Mouse (Mus musculus) heart, adult 8-10 months (tissue): ENCODE data around the gene Ndufa7. TPM values are rescaled to one million over a fixed set of nuclear protein-coding genes. Genes with fewer than 3 reads are reported as not detected.

ENCODE experiments used
- DNase-seq: peaks from one replicate; pipeline ENCODE4 v3.0.0; 2022; ENCODE audit warnings: low spot score
- total RNA-seq, 4 experiments: library from RNA; stranded (reverse); gene quantifications; 2 replicates each; pipeline ENCODE4 v1.2.4; 2022

Ndufa7 gene
- 100 to 1,000 TPM; 676 to 749 (median 700) TPM for total RNA-seq

- peak; percentile 99 for DNase-seq
Observed at GRCm38 (mm10) chr17:33824084-33824996, at the start of gene Ndufa7, which contains the start of gene Rps28. Gene Ndufa7, plus strand, starts transcription at chr17:33824572. Gene Rps28, minus strand, starts transcription at chr17:33824562.

GRCm38 (mm10) chr17:33774573-33775155 lies 49.7 kb upstream of the Ndufa7 start:
- no peak for DNase-seq

GRCm38 (mm10) chr17:33775287-33775686 lies 49.1 kb upstream of the Ndufa7 start:
- no peak for DNase-seq

- DNase-seq = peak; percentile 97
Observed at GRCm38 (mm10) chr17:33779271-33779966, 45.0 kb upstream of the Ndufa7 start.

GRCm38 (mm10) chr17:33779967-33780295 lies 44.4 kb upstream of the Ndufa7 start:
- DNase-seq = no peak

GRCm38 (mm10) chr17:33780431-33780830 lies 43.9 kb upstream of the Ndufa7 start:
- DNase-seq = no peak

GRCm38 (mm10) chr17:33781124-33781977 lies 43.0 kb upstream of the Ndufa7 start, which contains the start of gene Angptl4:
Gene Angptl4, minus strand, starts transcription at chr17:33781830.
- DNase-seq = peak; percentile 81

GRCm38 (mm10) chr17:33782067-33782466 lies 42.3 kb upstream of the Ndufa7 start:
- DNase-seq = no peak

GRCm38 (mm10) chr17:33783408-33783807 lies 41.0 kb upstream of the Ndufa7 start:
- DNase-seq = peak; percentile 76

- DNase-seq = no peak
Observed at GRCm38 (mm10) chr17:33784939-33785338, 39.4 kb upstream of the Ndufa7 start.

- no peak for DNase-seq
Observed at GRCm38 (mm10) chr17:33786375-33786774, 38.0 kb upstream of the Ndufa7 start.

- DNase-seq = no peak
Observed at GRCm38 (mm10) chr17:33788732-33789131, 35.6 kb upstream of the Ndufa7 start.

GRCm38 (mm10) chr17:33798306-33798705 lies 26.1 kb upstream of the Ndufa7 start:
- no peak for DNase-seq

- no peak for DNase-seq
Observed at GRCm38 (mm10) chr17:33799277-33799676, 25.1 kb upstream of the Ndufa7 start.

- no peak for DNase-seq
Observed at GRCm38 (mm10) chr17:33802221-33802620, 22.2 kb upstream of the Ndufa7 start.

GRCm38 (mm10) chr17:33804205-33804604 lies 20.2 kb upstream of the Ndufa7 start:
- no peak for DNase-seq

GRCm38 (mm10) chr17:33804745-33805144 lies 19.6 kb upstream of the Ndufa7 start:
- DNase-seq = no peak

GRCm38 (mm10) chr17:33807181-33807888 lies 17.0 kb upstream of the Ndufa7 start:
- DNase-seq = no peak

GRCm38 (mm10) chr17:33808192-33808591 lies 16.2 kb upstream of the Ndufa7 start:
- no peak for DNase-seq

- peak; percentile 97 for DNase-seq
Observed at GRCm38 (mm10) chr17:33810334-33811141, 13.8 kb upstream of the Ndufa7 start, which contains the start of gene Kank3. Gene Kank3, plus strand, starts transcription at chr17:33810519.
